Mouse (Mus musculus): Measurements from ENCODE around the gene Dysf.

DNA sequence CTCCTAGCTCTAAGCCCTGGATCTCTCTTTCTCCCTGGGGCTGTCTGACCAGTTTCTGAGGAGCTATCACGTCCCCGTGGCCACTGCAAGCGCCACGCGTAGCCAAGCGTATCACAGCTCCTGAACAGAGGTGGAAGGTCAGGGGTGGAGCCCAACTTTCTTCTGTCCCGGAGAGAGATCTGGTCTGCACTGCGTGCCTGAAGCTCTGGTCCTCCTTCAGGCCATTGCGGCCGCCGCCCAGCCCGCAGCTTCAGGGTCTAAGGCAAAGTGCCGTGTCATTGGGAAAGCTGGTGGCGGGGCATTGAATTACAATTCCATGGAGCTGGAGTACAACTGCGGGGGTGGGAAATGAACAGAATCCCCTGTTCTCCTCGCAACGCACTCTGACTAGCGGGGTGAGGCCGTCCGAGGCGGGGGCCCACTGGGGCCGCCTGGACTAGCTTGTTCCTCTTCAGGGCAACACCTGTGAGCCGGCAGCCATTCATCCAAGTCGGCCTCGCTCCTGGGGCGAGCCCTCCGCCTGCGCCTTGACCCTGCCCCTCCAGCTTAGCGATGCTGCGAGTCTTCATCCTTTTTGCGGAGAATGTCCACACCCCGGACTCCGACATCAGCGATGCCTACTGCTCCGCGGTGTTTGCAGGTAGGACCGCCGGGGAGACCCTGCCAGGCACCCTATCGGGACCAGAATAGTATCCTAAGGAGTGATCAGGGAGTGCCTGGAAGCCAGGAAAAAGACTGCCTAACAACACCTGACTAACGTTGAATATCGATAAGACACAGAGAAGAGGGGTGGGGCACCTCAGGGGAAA, at the start of gene Dysf:
- TF ChIP-seq POLR2A (IDR thresholded peaks at IDR 0.05; ENCODE audit: low read depth, low read length) (no peak), CTCF (conservative IDR thresholded peaks at IDR 0.05; ENCODE audit: insufficient read depth, insufficient read length, low read depth, low read length) (no peak)

Data from kidney, adult 2 months (tissue).